10 mouse cellular contexts compared by ENCODE assay signal in genomic region chr11:72455694-72456093, GRCm38 (mm10). TPM values are rescaled to one million over a fixed set of nuclear protein-coding genes. Genes with fewer than 3 reads are reported as not detected.
DNase-seq lines count a peak whose midpoint lies in the region; ATAC-seq lines count a peak whose summit lies in the region.
"Had no signal": no experiment of that assay in that cellular context is flagged by ENCODE, and none has a peak within 500 bp of the region (broad histone marks: within the 10 kb centered on the region; RNA-seq: fewer than 3 reads in every experiment).

No protein-coding gene starts in this region.

- peaks cover 11% of the 10 kb centered on the region; the same call in 1 of the 2 replicates for H3K4me1 ChIP-seq in intestine, embryonic 16.5 days (ENCODE audit: control insufficient read depth, insufficient read depth, low read length)

- H3K4me3 ChIP-seq in intestine, embryonic 16.5 days (ENCODE audit: low read length), result no peak overlapping the region

- DNase-seq in adrenal gland, postnatal 10 days, result peak; percentile 34
- DNase-seq in adrenal gland, adult 18-20 months (ENCODE audit: low spot score in 2 of 2), result no peak
- peak; percentile 68 to 74 for DNase-seq in right cerebral cortex, postnatal 10 days (ENCODE audit: low spot score in 2 of 2)
- no peak for DNase-seq in right cerebral cortex, postnatal 4 days
- peak; percentile 65 to 77 for DNase-seq in layer of hippocampus, postnatal 36 days
- DNase-seq in telencephalon, adult 2 months (ENCODE audit: low read depth, low spot score), result peak; percentile 68
- no peak for DNase-seq in thymus, postnatal 14 days

- H3K4me2 ChIP-seq in intestine, embryonic 16.5 days (ENCODE audit: low read depth, low read length), result no peak overlapping the region

- no peaks in the 10 kb centered on the region for H3K27me3 ChIP-seq in intestine, embryonic 16.5 days (replicated peaks; ENCODE audit: control insufficient read depth, insufficient read depth, low read length)

- no peak for ATAC-seq in intestine, embryonic 16.5 days

- 68% methylated on average over 5 of the region's 5 CpGs for WGBS in intestine, embryonic 16.5 days

- no peaks in the 10 kb centered on the region for H3K9me3 ChIP-seq in intestine, embryonic 16.5 days (ENCODE audit: control insufficient read depth, low read length)

- H3K9ac ChIP-seq in intestine, embryonic 16.5 days (ENCODE audit: low read depth, low read length), result no peak overlapping the region

- H3K27ac ChIP-seq in intestine, embryonic 16.5 days (ENCODE audit: low read length), result no peak overlapping the region

- H3K36me3 ChIP-seq in intestine, embryonic 16.5 days (ENCODE audit: control insufficient read depth, insufficient read depth, low read length), result peaks cover 12% of the 10 kb centered on the region; the same call in 1 of the 2 replicates

RNA-seq across cellular contexts. Expression of gene Mybbp1a, which starts 14.5 kb away (rescaled TPM):
- total RNA-seq in adrenal gland, postnatal 10 days (2021), result 10 to 100 TPM; 77.5 to 84.6 TPM
- 10 to 100 TPM; 75.1 to 86.3 TPM for total RNA-seq in adrenal gland, adult 18-20 months (2021)
- total RNA-seq in layer of hippocampus, postnatal 36 days (2021), result 10 to 100 TPM; 51.3 to 52.2 TPM
- polyA plus RNA-seq in intestine, embryonic 16.5 days (2015; fragmentation: Nextera tagmentation; extraction: Ambion mirVana), result 119 and 141 TPM in 2 replicates

RNA-seq across cellular contexts. Expression of gene Ggt6, which starts 20.4 kb away (rescaled TPM):
- total RNA-seq in adrenal gland, postnatal 10 days (2021), result 1 to 10 TPM; 2.7 to 3.5 TPM
- total RNA-seq in adrenal gland, adult 18-20 months (2021), result 1 to 10 TPM in 1 of 2 experiments, under 1 TPM in 1; 0.80 to 3.4 TPM
- total RNA-seq in layer of hippocampus, postnatal 36 days (2021), result not detected
- 19.2 and 21.2 TPM in 2 replicates for polyA plus RNA-seq in intestine, embryonic 16.5 days (2015; fragmentation: Nextera tagmentation; extraction: Ambion mirVana)
- total RNA-seq: left cerebral cortex, postnatal 10 days had no signal
- polyA plus RNA-seq: heart, embryonic 14.5 days had no signal

RNA-seq across cellular contexts. Expression of gene Spns2, which starts 34.0 kb away (rescaled TPM):
- 10 to 100 TPM; 11.6 to 11.7 TPM for total RNA-seq in adrenal gland, postnatal 10 days (2021)
- 1 to 10 TPM; 2.7 to 3.7 TPM for total RNA-seq in adrenal gland, adult 18-20 months (2021)
- total RNA-seq in layer of hippocampus, postnatal 36 days (2021), result 100 to 1,000 TPM in 1 of 2 experiments, 10 to 100 TPM in 1; 91.4 to 129 TPM
- polyA plus RNA-seq in intestine, embryonic 16.5 days (2015; fragmentation: Nextera tagmentation; extraction: Ambion mirVana), result 5.9 and 7.5 TPM in 2 replicates

RNA-seq across cellular contexts. Expression of gene Smtnl2, which starts 44.2 kb away (rescaled TPM):
- 10 to 100 TPM in 1 of 2 experiments, 1 to 10 TPM in 1; 6.6 to 14.7 TPM for total RNA-seq in adrenal gland, postnatal 10 days (2021)
- 1 to 10 TPM; 1.3 to 2.6 TPM for total RNA-seq in adrenal gland, adult 18-20 months (2021)
- total RNA-seq in layer of hippocampus, postnatal 36 days (2021), result 1 to 10 TPM; 1.5 to 2.7 TPM
- polyA plus RNA-seq in intestine, embryonic 16.5 days (2015; fragmentation: Nextera tagmentation; extraction: Ambion mirVana), result 27.3 and 28.9 TPM in 2 replicates

Comparison
In these comparisons a context has a peak if more than half of its experiments do, and no peak if none do; other contexts are left out.
1. DNase-seq: peak in adrenal gland, postnatal 10 days (single experiment), right cerebral cortex, postnatal 10 days (2 of 2), layer of hippocampus, postnatal 36 days (2 of 2) and telencephalon, adult 2 months (single experiment); none in adrenal gland, adult 18-20 months (0 of 2), right cerebral cortex, postnatal 4 days (single experiment) and thymus, postnatal 14 days (single experiment).
2. RNA of gene Spns2, which starts 34.0 kb away (total RNA-seq): 91.4 to 129 TPM in layer of hippocampus, postnatal 36 days; 11.6 to 11.7 TPM in adrenal gland, postnatal 10 days and 2.7 to 3.7 TPM in adrenal gland, adult 18-20 months; every median in the first group is over 4 times any median in the second.